Mouse (Mus musculus) lung, postnatal 10 days (tissue): ENCODE results near the gene Sun3.

Experiments
- DNase-seq: peaks from one replicate; pipeline ENCODE4 v3.0.0; 2021

Sun3 gene

DNA sequence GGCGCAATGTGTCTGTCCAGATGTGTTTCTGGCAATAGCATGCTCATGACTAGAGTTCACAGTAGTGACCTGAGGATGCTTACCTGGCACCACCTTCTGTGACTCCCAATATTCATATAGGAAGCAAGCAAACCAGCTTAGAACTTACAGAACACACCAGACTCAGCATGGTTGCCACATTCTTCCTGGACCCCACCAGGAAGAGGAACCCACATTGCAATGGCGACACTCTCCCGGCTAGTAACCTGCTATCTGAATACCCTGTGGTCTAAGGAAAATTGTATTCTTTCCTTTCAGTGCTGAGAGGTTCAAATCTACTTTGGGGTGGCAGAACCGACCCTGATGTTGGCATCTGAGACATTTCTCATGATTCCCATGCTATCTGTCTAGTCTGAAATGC, 70.6 kb downstream of the Sun3 start:
- no peak for DNase-seq

DNA sequence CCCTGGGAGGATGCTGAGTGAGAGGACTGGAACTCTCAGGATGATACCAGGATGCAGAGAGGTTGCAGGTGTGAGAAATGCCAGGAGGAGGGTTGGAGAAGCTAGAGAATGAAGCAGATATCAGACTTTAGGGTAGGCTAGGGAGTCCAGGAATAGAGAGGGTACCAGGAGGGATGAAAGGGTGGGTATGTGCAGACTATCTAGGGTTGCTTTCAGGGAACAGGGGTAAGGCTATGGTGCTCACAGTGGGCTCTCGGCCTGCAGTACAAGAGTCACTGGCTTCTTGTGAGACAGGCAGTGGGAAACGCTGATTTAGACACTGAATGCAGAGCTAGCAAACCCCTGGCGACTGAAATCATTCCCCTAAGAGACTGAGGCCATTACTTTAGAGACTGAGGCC, 75.6 kb downstream of the Sun3 start, which contains the start of gene Pkd1l1:
Gene Pkd1l1, minus strand, starts transcription at position 101 of the 400 bp plus-strand sequence.
- DNase-seq: no peak

DNA sequence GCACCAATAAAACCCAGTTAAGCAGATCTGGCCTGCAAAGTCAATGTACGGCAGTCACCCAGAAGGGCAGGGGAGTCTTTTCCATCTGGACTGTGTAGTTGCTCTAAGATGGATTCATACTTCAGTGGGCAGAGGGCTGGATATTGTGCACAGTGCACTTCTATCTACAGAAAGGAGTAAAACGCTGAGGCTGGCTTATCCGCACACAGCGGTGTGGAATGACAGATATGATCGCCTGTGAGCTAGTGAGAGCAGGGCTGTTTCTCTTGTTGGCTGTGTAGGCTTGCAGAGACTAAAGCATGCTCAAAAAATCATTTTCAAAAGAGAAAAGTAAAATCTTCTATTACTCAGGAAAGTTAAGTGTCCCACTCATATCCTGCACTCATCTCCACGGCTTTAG, 76.7 kb downstream of the Sun3 start:
- DNase-seq: no peak

DNA sequence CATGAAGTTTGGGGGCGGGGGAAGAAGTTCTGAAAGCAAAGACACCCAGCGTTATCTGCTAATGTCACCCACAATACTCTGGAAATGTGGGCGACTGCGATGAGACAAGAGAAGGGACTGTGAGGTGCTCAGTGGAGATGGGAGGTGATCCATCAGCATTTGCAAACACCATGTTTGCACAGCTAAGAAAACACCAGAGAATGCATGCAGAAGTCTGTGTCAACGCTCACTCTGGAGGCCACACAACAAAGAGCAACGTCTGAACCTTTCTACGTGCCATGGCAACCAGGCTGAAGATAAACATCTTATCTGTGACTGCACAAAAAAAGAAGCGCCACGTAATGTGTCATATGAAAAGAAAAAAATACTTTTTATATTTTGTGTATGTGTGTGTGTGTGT, 78.3 kb downstream of the Sun3 start:
- no peak for DNase-seq

DNA sequence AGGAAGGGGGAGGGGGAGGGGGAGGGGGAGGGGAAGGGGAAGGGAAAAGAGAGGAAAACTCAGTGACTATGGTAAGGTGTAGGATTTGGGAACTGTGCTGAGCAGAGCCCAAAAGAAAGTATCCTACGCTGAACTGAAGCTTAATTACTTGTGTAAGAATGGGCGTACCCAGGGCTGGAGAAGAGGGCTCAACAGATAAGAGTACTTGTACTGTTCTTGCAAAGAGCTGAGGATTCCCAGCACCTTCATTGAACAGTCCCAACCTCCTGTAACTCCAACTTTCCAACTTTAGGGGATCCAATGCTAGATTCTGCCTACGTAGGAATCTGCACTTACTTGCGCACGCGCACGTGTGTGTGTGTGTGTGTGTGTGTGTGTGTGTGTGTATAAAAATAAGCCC, 80.7 kb downstream of the Sun3 start:
- DNase-seq: no peak
